Mouse (Mus musculus) thymus, postnatal 10 days (tissue): Measurements from ENCODE around the gene Ttll8.

Experiments
- DNase-seq, 2 experiments: peaks; one replicate each; pipeline ENCODE4 v3.0.0; 2021; ENCODE audit warnings: low spot score in 2 of 2

The Ttll8 gene

DNA sequence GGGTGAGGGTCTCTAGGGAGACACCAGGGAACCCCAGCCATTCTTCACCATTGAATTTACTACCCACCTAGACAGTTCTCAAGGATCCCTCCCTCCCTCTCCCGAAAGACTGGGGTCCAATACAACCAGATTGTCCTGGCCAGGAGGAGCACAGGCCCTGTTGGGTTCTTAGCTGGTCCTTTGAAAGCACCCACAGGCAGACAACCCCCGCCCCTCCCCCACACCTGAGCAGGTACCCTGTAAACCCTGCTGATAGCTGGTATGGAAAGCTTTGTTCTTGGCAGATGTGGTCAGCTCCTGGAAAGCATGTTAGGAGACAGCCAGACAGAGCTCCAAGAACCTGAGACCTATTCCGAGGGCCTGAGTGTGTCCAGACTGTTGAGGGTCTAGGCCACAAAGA lies 93.4 kb downstream of the Ttll8 start:
- DNase-seq = peak in 1 of 2 experiments; percentile 19

DNA sequence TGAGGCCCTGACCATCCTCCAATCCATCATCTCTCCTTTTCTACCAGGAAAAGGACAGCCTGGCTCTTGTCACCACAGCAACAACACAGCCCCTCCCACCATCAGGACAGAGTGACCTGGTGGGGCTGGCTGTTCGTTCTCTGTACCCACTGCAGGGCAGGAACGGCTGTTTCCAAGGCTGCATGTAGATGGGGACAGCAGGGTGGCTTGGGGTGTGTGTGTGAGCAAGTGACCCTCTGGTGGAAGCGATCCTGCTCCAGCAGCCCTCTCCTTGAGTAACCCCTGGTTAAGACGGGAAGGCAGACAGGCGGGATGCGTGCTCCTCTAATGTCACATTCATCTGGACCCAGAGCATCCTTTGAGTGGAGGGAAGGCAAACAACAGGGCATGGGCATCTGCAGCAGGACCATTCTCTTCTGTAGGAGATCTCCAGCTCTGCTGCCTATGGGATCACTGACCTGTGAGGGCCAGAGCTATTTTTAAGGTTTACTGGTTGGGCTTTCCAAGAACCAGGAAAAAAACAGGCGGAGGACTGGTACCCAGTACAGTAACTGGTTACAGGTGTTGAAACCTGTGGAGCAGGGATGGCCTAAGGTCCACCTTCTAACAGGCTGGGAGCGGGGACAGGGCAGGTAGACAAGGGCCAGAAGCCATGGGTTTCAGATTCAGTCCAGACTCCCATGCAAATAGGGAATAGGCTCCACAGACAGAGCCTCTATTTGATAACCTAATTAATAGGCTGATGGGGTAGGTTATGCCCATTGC lies 94.8 kb downstream of the Ttll8 start:
- no peak for DNase-seq

DNA sequence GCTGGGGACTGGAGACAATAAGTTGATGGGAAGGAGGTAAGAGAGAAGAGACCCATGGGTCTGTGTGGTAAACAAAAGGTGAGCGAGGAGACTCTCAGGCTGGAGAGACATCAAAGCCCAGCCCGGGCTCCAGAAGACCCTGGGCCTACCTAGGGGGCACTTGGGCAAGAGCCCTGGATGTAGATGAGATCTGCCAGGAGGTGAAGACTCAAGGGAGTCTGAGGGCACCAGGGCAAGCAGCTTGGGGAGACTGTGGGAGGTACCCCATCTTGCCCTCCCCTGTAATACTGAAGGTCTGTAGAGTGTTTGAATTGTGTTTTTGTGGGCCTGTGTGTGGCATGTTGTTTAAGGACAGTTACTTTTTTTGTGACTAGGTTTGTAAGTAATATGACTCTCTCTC lies 95.5 kb downstream of the Ttll8 start:
- no peak for DNase-seq

DNA sequence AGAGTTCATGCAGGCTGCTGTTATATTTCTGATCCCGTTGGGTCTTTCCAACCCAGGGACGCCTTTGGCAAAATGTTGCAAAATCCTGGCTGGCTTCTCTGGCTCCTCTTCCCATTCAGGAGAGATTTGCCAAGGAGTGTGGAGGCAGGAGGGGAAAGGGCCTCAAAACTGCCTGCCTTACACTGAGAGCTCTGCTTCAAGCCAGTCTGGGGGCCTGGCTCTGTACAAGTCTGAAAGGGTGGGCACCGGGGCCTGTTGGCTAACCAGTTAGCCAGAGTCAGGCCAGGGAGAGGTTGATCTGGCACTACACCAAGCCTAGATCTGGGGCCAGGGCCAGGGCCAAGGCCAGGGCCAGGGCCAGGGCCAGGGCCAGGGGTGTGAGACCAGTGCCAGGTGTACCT lies 96.1 kb downstream of the Ttll8 start:
- DNase-seq = no peak

DNA sequence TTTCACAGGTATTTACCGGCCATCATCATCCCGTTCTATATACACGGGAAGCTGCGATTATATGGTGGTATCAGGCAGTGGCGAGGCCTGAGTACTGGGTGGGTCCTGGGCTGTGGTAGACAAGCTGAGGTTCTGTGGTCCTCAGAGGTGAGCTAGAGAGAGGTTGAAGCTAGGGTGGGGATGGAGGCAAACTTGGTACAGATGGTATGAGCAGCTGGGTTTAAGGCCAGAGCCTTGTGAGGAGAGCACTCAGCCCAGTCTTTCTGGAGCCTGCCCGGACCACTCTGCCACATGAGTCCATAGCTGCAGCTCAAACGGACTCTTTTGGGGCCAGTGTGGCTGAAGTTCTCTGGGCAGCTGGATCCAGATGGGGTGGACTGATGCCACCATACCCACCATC lies 96.9 kb downstream of the Ttll8 start:
- DNase-seq = no peak

DNA sequence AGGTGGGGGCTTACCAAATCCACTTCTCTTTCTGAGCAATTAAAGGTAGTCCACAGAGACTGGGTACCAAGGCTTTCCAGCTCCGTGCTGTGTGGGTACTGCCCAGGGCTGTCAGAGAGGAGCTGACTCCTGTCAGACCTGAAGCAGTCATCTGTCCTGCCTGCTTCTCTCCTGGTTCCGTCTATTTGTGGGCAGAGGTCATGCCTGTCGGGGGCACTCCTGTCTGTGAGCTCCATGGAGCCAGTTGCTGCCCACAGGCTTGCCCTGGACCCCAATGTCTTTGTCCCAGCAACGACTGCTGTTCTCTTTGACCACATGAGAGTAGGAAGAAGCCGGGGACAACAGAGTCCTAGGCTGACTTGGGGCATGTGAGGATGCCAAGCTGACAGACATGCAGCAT lies 97.6 kb downstream of the Ttll8 start:
- DNase-seq = no peak

DNA sequence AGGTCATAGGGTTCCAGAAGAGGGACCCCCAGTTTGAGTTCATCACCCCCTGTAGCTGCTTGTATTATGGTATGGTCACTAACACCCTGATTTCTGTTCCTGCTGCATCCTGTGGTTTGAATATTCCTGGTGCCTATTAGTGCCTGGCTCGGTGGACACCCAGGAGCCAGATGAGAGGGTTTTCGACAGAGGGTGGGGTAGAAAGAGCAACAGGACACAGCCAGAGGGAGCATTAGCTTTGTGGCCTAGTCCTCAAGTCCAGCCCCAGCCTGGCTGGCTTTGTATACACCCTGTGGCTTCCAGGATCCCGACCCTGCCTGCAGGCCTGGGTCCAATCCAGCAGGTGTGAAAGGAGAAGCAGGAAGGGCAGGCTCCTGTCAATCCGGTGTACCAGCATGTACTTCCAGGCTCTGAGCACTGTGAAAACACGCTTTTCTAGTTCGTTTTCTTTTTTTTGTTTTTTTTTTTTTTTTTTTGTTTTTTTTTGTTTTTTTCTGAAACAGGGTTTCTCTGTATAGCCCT lies 98.3 kb downstream of the Ttll8 start:
- no peak for DNase-seq

DNA sequence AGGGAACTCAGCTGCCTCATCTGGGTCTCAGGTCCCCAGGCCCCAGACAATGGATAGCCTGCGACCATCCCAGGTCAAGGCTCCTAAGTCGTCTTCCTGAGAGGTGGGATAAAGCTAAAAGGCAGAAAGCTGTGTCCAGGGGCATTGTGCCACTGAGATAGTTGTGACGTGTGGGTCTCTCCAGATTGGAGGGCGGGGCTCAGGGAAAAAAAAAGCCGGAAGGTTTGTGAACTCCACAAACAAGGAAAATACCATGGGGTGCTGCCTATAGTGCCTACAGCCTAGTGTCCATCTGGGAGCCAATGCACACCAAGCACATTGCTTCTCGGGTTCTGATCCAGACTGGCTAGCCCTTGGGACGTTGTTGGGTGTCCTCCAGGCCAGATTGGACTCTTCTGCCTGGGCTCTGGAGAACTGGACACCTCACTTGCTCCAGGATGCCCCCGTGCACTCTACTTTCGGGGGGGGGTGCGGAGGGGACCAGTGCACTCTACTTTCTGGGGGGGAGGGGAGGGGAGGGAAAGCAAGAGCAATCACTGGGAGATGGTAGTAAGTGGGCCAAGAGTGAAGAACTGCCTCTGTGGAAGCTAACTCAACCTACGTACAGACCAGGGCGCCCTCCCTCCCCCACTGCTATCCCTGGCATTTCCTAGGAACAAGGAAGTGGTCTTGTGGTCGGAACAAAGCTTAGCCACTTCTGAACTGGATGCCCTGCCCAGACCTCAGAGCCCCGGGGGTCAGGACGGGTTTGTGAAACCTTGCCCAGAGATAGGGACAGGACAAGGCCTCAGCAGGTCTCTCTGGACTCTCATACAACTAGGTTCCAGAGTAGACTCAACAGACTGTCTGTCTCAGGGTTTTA lies 99.0 kb downstream of the Ttll8 start:
- no peak for DNase-seq

DNA sequence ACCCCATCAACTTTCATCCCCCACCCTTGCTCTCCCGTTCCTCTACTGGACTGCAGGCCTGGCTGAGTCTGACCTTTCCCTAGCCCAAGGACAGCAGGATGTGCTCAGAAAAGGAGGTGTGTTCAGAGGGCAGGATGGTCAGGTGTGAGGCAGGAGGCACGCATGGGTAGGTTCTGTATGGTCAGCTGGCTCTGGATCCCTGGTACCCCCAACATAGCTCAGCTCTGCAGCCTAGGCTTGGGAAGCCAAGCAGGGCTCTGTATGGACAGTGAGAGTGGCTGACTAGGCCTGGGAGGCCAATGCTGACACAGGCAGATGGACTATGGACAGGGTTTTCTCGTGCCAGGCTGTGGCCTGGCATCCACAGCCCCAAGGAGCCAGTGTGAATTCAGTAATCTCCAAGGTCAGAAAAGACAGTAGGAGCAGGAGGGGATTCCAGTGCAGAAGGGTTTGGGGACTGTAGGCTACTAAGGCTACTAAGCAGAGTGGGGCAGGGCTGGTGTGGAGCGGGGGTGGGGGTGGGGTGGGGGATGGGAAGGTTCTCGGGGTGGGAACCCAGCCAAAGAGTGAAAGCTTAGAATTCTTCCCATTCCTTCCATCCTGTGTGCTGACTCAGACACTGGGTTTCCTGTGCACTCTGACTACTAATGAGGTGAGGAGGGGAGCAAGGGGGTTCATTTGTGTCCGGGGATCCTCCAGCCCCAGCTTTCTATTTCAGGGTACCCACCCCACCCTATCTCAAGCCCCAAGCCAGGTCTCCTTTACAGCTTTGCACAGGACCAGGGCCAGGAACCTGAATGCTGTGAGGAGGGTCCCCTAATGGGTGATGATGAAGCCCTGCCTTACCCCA lies 99.9 kb downstream of the Ttll8 start:
- DNase-seq = no peak

DNA sequence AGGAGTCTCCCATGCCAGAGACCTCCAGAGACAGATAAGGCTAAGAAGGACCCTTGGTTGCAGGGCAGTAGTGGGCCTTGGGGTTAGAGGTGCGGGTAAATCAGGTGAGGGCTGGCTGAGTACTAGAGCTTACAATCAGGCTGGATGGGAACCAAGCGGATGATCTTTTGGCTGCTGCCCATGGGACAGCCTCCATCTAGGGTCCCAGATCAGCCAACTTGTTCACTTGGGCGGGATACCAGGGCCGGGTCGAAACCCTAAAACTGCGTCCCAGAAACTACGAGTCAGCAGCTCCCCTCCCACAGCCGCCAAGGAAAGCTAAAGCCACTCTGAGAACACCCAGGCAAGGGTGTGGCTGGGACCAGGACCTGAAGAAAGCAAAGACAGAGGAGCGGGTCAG lies 101.1 kb downstream of the Ttll8 start:
- no peak for DNase-seq

DNA sequence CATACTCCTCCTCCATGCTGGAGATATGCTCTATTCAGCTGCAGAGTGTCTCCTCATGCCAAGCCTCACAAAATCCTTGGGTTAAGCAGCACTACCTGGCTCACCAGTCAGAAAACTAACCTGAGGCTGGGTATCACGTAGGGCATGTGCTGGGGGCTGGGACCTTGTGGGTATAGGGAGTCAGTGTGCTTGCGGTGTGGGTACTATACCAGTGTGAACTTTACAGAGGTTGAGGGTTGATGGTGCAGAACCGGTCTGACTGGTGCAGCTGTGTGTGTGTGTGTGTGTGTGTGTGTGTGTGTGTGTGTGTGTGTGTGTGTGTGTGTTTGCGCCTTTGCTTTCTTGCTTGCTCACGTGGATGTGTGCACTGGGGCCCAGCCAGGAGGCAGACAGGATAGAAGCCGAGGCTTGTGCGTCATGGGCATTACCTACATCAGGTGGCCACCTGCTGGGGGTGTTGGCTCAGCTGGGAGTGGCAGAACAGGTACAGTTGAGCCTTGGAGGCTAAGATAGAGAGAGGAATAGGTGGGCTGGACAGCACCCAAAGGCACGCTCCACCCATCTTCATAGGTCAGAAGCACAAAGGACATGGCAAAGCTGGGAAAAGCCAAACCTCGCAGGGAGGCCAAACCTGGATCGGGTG lies 102.6 kb downstream of the Ttll8 start:
- DNase-seq = no peak

DNA sequence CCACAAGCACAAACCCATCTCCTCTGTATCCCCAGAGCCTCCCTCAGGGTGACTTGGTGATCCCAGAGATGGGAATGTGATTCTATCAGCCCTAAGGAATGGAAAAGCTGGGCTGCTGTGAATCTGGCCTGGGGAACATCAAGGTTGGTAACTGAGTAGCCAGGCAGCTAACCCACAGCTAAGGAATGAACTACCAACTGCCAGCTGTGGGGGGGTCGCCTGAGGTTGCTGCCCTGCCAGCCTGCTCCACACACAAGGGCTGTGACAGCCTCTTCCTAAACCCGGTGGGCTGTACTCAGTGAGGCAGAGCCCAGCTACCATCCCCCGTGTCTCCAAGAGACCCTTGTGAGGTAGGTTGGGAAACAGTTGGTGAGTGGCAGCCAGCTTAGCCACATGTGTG lies 103.1 kb downstream of the Ttll8 start:
- no peak for DNase-seq

DNA sequence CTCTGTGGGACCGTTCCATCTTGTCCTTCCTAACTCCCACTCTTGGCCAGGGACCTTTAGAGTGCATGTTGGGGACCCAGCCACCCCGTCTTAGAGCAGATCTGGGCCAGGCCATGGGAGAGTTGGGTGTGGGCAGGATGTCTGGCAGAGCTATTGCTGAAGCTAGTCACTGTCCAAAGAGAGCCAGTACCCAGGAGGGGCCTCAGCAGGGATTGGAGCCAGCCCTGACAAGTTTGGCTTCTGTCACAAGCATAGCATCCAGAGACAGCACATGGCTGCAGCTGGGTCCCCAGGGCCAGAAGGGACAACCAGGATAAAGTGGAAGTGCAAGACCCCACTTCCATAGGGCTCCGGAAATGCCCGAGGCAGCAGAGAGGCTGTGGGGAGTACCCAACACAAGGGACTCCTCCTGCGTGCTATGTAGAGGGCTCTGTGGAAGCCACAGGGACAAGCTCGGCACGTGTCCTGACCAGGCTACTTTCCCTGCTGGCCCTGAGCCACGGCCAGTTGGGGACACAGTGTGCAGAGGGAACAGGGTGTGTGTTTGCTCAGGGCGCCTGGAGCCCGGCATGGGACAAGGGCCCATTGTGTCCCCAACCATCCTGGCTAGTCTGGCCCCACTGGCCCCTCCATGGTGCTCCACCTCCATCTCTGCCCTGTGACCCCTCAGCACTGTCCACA lies 103.9 kb downstream of the Ttll8 start:
- no peak for DNase-seq

DNA sequence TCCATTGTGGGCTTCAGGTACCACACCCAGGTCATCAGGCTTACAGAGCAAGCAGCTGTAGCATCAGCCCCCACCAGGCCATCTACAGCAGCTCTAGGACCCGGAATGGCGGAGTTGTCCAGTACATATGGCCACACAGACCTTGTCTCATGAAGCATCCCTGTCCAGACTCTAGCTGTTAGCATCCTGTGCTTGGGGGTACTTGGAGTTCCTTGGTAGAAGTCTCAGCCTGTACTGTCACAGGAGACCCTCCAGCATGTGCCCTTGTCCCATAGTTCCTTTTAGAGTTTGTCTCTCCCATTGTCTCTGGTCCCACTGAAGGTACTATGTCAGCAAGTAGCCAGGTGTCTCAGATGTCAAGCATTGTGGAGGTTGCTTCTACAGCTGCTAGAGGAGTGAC lies 104.6 kb downstream of the Ttll8 start:
- no peak for DNase-seq

DNA sequence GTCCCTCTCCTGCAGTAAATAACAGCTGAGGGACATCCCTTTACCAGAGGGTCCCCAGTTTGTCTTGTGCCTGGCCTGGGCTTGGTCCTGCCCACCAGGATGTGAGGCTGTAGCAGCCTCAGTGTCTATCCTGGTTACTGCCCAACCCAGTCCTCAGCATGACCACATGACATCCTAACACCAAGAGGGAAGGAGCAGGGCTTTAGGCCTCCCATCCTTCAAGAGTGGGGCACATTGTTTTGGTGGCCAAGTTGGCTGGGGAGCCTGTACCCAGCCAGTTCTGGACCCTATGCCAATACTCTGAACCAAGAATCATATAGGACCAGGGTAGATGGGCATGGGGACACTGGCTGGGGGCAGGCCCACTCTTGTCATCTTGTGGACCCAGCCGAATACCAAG lies 105.6 kb downstream of the Ttll8 start:
- no peak for DNase-seq

DNA sequence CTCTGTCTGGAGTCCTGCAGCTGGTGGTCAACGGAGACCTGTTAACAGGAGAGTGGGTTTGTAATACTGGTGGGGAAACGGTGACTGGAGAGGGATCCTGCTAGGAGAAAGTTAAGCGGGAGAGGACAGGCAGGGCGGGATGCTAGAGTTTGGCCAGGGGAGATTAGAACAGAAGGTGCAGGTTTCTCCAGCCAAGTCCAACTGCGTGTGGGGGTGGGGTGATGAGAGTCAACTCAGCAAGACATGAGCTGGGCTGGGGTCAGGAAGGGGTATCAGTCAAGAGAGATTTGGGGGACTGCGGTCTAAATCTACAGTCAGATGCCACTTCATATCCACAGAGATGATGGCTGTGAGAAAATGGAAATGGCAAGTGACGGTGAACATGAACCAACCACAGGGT lies 109.3 kb downstream of the Ttll8 start:
- DNase-seq = no peak

DNA sequence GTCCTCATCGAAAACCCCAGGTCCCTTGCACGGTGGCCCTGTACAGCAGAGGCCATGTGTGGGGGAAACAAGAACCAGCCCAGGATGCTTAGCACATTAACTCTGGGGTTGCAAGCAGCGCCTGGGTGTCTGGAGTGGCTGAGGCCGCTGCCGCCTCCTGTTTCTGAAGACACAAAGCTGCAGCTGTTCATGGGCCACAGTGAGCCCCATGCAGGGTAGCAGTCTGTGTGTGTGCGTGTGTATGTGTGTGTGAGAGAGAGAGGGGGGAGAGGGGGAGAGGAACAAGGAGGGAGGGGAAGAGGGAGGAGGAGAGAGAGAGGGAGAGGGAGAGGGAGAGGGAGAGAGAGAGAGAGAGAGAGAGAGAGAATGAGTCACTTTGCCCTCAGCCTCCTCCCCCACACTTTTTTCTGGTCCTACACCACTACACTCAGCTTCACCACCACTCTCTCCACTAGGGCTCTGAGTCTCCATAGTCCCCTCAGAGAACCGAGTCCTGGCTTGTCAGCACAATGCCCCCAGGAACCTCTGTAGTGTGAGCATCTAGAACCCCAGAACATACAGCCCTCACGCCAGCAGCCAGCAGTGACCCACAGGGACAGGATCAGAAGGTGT lies 110.6 kb downstream of the Ttll8 start:
- peak in 1 of 2 experiments; percentile 27 for DNase-seq

DNA sequence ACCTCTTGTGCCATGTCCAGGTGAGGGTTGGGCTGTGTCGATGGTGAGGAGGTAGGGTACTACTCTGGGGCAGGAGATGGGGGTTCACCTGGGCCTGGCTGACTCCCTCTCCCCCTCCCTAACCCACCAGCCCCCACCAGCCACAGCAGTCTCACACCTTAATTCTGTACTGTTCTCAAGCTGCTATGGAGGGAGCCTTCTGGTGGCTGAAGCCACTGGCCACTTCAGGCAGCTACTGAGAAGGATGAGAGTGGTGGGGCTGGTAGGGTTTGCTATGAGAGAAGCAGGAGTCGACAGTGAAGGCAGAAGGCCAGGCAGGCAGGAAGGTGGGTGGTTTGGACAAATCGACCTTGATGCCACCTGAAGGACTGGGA lies 111.9 kb downstream of the Ttll8 start:
- DNase-seq = no peak

DNA sequence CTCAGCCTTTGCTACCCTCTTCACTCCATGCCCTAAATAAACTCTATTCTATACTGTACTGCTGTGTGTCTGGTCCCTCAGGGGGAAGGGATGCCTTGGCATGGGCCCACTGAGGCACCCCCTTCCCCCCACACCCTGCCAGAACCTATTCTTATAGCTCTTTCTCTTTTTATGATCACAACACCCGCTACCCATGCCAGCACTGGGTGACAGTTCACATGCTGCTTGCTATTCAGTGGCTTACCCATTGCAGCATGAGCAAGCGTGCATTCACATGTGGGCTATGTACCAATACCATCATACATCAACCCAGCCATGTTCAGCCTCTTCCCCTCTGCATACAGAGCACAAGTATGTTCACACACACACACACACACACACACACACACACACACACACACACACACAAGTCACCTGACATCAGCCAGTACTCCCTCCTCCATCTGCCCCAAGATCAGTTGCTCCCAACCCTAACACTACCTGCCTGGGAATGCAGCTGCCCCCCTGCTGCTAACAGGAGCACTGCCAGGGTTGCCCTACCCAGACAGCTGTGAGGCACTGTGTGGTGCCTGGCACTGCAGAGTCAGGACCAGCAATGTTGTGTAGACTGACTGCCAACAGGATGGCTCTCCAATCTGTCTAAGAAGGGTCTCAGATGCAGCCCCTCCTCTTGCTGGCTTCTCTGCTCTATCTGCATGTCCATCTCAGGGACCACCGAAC lies 112.5 kb downstream of the Ttll8 start:
- no peak for DNase-seq

DNA sequence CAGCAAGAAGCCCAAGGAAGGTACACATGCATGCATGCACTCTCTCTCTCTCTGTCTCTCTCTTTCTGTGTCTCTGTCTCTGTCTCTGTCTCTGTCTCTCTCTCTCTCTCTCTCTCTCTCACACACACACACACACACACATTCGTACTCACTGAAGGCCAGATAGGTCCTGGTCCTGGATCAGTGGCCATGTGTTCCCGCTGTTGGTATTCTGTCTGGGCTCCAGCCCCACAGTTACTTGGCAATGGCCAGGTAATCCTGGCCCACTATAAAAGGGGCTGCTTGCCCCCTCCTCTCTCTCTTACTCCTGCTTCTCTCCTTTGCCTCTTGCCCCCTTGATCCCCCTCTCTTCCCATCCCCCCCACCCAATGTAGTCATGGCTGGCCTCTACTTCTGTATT lies 113.1 kb downstream of the Ttll8 start:
- DNase-seq = no peak
